Comparison of ENCODE assay signal across 14 mouse cellular contexts in genomic region chr15:77757586-77758226, GRCm38 (mm10). TPM values are rescaled to one million over a fixed set of nuclear protein-coding genes. Genes with fewer than 3 reads are reported as not detected.
DNase-seq lines count a peak whose midpoint lies in the region; ATAC-seq and TF ChIP-seq lines count a peak whose summit lies in the region.
"Had no signal": no experiment of that assay in that cellular context is flagged by ENCODE, and none has a peak within 500 bp of the region (broad histone marks: within the 10 kb centered on the region; RNA-seq: fewer than 3 reads in every experiment).

No protein-coding gene starts in this region.

- no peak overlapping the region for H3K27ac ChIP-seq in intestine, postnatal 0 days (ENCODE audit: low read depth, low read length)
- no peak overlapping the region for H3K27ac ChIP-seq in intestine, embryonic 16.5 days (ENCODE audit: low read length)
- H3K27ac ChIP-seq in neural tube, embryonic 15.5 days (replicated peaks) = no peak overlapping the region
- no peak overlapping the region for H3K27ac ChIP-seq in limb, embryonic 10.5 days
- H3K27ac ChIP-seq: forebrain, embryonic 13.5 days; hindbrain, embryonic 13.5 days; limb, embryonic 12.5 days; lung, embryonic 15.5 days had no signal

- H3K4me3 ChIP-seq in intestine, postnatal 0 days (ENCODE audit: low read depth, low read length) = no peak overlapping the region
- no peak overlapping the region for H3K4me3 ChIP-seq in intestine, embryonic 16.5 days (ENCODE audit: low read length)
- no peak overlapping the region for H3K4me3 ChIP-seq in neural tube, embryonic 15.5 days (replicated peaks)
- no peak overlapping the region for H3K4me3 ChIP-seq in limb, embryonic 10.5 days
- H3K4me3 ChIP-seq: forebrain, embryonic 13.5 days; hindbrain, embryonic 13.5 days; limb, embryonic 12.5 days; lung, embryonic 15.5 days had no signal

- H3K27me3 ChIP-seq in intestine, postnatal 0 days (replicated peaks; ENCODE audit: control insufficient read depth, insufficient read depth, low read length) = 0 out of 2 replicates have a peak, but pooled peaks cover 11% of the 10 kb centered on the region
- peaks cover 3% of the 10 kb centered on the region; the same call in 1 of the 2 replicates for H3K27me3 ChIP-seq in intestine, embryonic 16.5 days (replicated peaks; ENCODE audit: control insufficient read depth, insufficient read depth, low read length)
- H3K27me3 ChIP-seq in neural tube, embryonic 15.5 days (replicated peaks) = no peaks in the 10 kb centered on the region
- H3K27me3 ChIP-seq in limb, embryonic 10.5 days (ENCODE audit: low read depth, poor library complexity, severe bottlenecking) = no peaks in the 10 kb centered on the region
- H3K27me3 ChIP-seq: forebrain, embryonic 13.5 days; hindbrain, embryonic 13.5 days; lung, embryonic 15.5 days had no signal

- peaks cover 27% of the 10 kb centered on the region for H3K36me3 ChIP-seq in intestine, postnatal 0 days (ENCODE audit: control insufficient read depth, insufficient read depth)
- H3K36me3 ChIP-seq in intestine, embryonic 16.5 days (ENCODE audit: control insufficient read depth, insufficient read depth, low read length) = peaks cover 26% of the 10 kb centered on the region
- H3K36me3 ChIP-seq in neural tube, embryonic 15.5 days = peaks cover 25% of the 10 kb centered on the region
- H3K36me3 ChIP-seq in limb, embryonic 10.5 days = peaks cover 35% of the 10 kb centered on the region

- no peaks in the 10 kb centered on the region for H3K9me3 ChIP-seq in intestine, postnatal 0 days (ENCODE audit: control insufficient read depth)
- no peaks in the 10 kb centered on the region for H3K9me3 ChIP-seq in intestine, embryonic 16.5 days (ENCODE audit: control insufficient read depth, low read length)
- no peaks in the 10 kb centered on the region for H3K9me3 ChIP-seq in neural tube, embryonic 15.5 days (replicated peaks)
- H3K9me3 ChIP-seq in limb, embryonic 10.5 days (replicated peaks) = no peaks in the 10 kb centered on the region
- H3K9me3 ChIP-seq: forebrain, embryonic 13.5 days; G1E; hindbrain, embryonic 13.5 days; limb, embryonic 12.5 days; lung, embryonic 15.5 days had no signal

- no peaks in the 10 kb centered on the region for H3K4me1 ChIP-seq in intestine, postnatal 0 days (replicated peaks; ENCODE audit: control insufficient read depth, insufficient read depth, low read length)
- H3K4me1 ChIP-seq in intestine, embryonic 16.5 days (ENCODE audit: control insufficient read depth, insufficient read depth, low read length) = no peaks in the 10 kb centered on the region
- peaks cover 2% of the 10 kb centered on the region; the same call in 1 of the 2 replicates for H3K4me1 ChIP-seq in neural tube, embryonic 15.5 days
- peaks cover 3% of the 10 kb centered on the region; the same call in 1 of the 2 replicates for H3K4me1 ChIP-seq in limb, embryonic 10.5 days
- H3K4me1 ChIP-seq: forebrain, embryonic 13.5 days; hindbrain, embryonic 13.5 days; lung, embryonic 15.5 days had no signal

- H3K9ac ChIP-seq in intestine, postnatal 0 days (ENCODE audit: low read depth, low read length) = no peak overlapping the region
- no peak overlapping the region; the same call in 1 of the 2 replicates for H3K9ac ChIP-seq in intestine, embryonic 16.5 days (ENCODE audit: low read depth, low read length)
- no peak overlapping the region for H3K9ac ChIP-seq in neural tube, embryonic 15.5 days (replicated peaks)
- H3K9ac ChIP-seq: forebrain, embryonic 13.5 days; hindbrain, embryonic 13.5 days; limb, embryonic 12.5 days; lung, embryonic 15.5 days had no signal

- no peak overlapping the region for H3K4me2 ChIP-seq in intestine, postnatal 0 days (replicated peaks; ENCODE audit: low read depth)
- no peak overlapping the region for H3K4me2 ChIP-seq in intestine, embryonic 16.5 days (ENCODE audit: low read depth, low read length)
- no peak overlapping the region for H3K4me2 ChIP-seq in neural tube, embryonic 15.5 days
- H3K4me2 ChIP-seq: forebrain, embryonic 13.5 days; hindbrain, embryonic 13.5 days; limb, embryonic 12.5 days; lung, embryonic 15.5 days had no signal

- WGBS in intestine, postnatal 0 days = 75% methylated on average over 4 of the region's 4 CpGs
- WGBS in intestine, embryonic 16.5 days = 71% methylated on average over 4 of the region's 4 CpGs
- 84% methylated on average over 4 of the region's 4 CpGs for WGBS in neural tube, embryonic 15.5 days
- whole genome bisulfite sequencing in limb, embryonic 10.5 days = 82% methylated on average over 4 of the region's 4 CpGs

- TF ChIP-seq CTCF in intestine, postnatal 0 days (IDR thresholded peaks at IDR 0.05; ENCODE audit: low read depth) = peak; percentile 58

- no peak for ATAC-seq in intestine, postnatal 0 days
- ATAC-seq in intestine, embryonic 16.5 days = no peak
- ATAC-seq in neural tube, embryonic 15.5 days (ENCODE audit: low FRiP score) = no peak
- ATAC-seq: forebrain, embryonic 13.5 days had no signal

- DNase-seq in 3T3-L1 (ENCODE audit: low read depth, low spot score) = peak; percentile 34
- peak; percentile 43 for DNase-seq in CD4-positive helper T cell, adult 2 months (ENCODE audit: low read depth, low spot score)
- DNase-seq in induced T-regulatory cell, adult 2 months (ENCODE audit: low read depth) = peak; percentile 61
- DNase-seq in cerebellum, postnatal 14 days = no peak
- no peak for DNase-seq in limb, embryonic 10.5 days (ENCODE audit: low spot score)

RNA-seq across cellular contexts. Expression of gene Apol8, which starts 0.9 kb away (rescaled TPM):
- not detected in 2 replicates for polyA plus RNA-seq in intestine, postnatal 0 days (2015; fragmentation: Nextera tagmentation; extraction: Ambion mirVana)
- 0.21 and 0.34 TPM in 2 replicates for polyA plus RNA-seq in intestine, embryonic 16.5 days (2015; fragmentation: Nextera tagmentation; extraction: Ambion mirVana)
- polyA plus RNA-seq in neural tube, embryonic 15.5 days (2015; fragmentation: Nextera tagmentation; extraction: Ambion mirVana) = 0.19 and 0.49 TPM in 2 replicates
- polyA plus RNA-seq in limb, embryonic 10.5 days (2016; fragmentation: Nextera tagmentation; extraction: Ambion mirVana) = 0.20 TPM in 1 of 2 replicates, not detected in the other
- polyA plus RNA-seq: G1E; lung, embryonic 15.5 days had no signal

RNA-seq across cellular contexts. Expression of gene Apol9b, which starts 28.9 kb away (rescaled TPM):
- 3.2 and 4.1 TPM in 2 replicates for polyA plus RNA-seq in intestine, postnatal 0 days (2015; fragmentation: Nextera tagmentation; extraction: Ambion mirVana)
- 0.11 and 0.13 TPM in 2 replicates for polyA plus RNA-seq in intestine, embryonic 16.5 days (2015; fragmentation: Nextera tagmentation; extraction: Ambion mirVana)
- 0.17 TPM in 1 of 2 replicates, not detected in the other for polyA plus RNA-seq in neural tube, embryonic 15.5 days (2015; fragmentation: Nextera tagmentation; extraction: Ambion mirVana)
- polyA plus RNA-seq in limb, embryonic 10.5 days (2016; fragmentation: Nextera tagmentation; extraction: Ambion mirVana) = not detected in 2 replicates
- polyA plus RNA-seq: forebrain, embryonic 13.5 days; G1E; hindbrain, embryonic 13.5 days; limb, embryonic 12.5 days; lung, embryonic 15.5 days had no signal

RNA-seq across cellular contexts. Expression of gene Apol7e, which starts 59.0 kb away (rescaled TPM):
- 0.22 and 0.25 TPM in 2 replicates for polyA plus RNA-seq in intestine, postnatal 0 days (2015; fragmentation: Nextera tagmentation; extraction: Ambion mirVana)
- polyA plus RNA-seq in intestine, embryonic 16.5 days (2015; fragmentation: Nextera tagmentation; extraction: Ambion mirVana) = 0.50 and 0.70 TPM in 2 replicates
- 0.65 TPM in 1 of 2 replicates, not detected in the other for polyA plus RNA-seq in neural tube, embryonic 15.5 days (2015; fragmentation: Nextera tagmentation; extraction: Ambion mirVana)
- not detected in 2 replicates for polyA plus RNA-seq in limb, embryonic 10.5 days (2016; fragmentation: Nextera tagmentation; extraction: Ambion mirVana)
- polyA plus RNA-seq: forebrain, embryonic 13.5 days; G1E; heart, postnatal 0 days; hindbrain, embryonic 13.5 days; limb, embryonic 12.5 days had no signal

Comparison
In these comparisons a context has a peak if more than half of its experiments do, and no peak if none do; other contexts are left out.
1. DNase-seq: peak in 3T3-L1 (single experiment), CD4-positive helper T cell, adult 2 months (single experiment) and induced T-regulatory cell, adult 2 months (single experiment); none in cerebellum, postnatal 14 days (0 of 2) and limb, embryonic 10.5 days (single experiment).